Mouse (Mus musculus) limb, embryonic 14.5 days (tissue): ENCODE data around the gene Slc37a1. TPM values are rescaled to one million over a fixed set of nuclear protein-coding genes. Genes with fewer than 3 reads are reported as not detected.

Experiments used
- ATAC-seq: fragments of 200-750 bp; cut with Nextera tagmentation; 2 replicates; pipeline ENCODE4 v1.8.0; 2017; ENCODE audit warnings: low read depth, moderate number of reproducible peaks, moderate TSS enrichment; ENCODE audit not compliant: low FRiP score
- DNase-seq: peaks from one replicate; pipeline ENCODE4 v3.0.0-alpha.2; 2015; ENCODE audit warnings: low spot score
- H3K27ac ChIP-seq: fragments of 300-500 bp; sonication (generic); replicated peaks from 2 replicates; pipeline ENCODE4 v1.5.1; 2014; ENCODE audit warnings: low read depth, mild to moderate bottlenecking, low read length, moderate library complexity, mixed read lengths
- H3K27me3 ChIP-seq: fragments of 300-500 bp; sonication (generic); 2 replicates; pipeline ENCODE4 v1.6.1; 2014; ENCODE audit warnings: low read length, mixed read lengths; ENCODE audit not compliant: control insufficient read depth, insufficient read depth
- H3K36me3 ChIP-seq: fragments of 300-500 bp; sonication (generic); 2 replicates; pipeline ENCODE4 v1.6.1; 2014; ENCODE audit warnings: mild to moderate bottlenecking, low read length, moderate library complexity, mixed read lengths; ENCODE audit not compliant: control insufficient read depth, insufficient read depth
- H3K4me1 ChIP-seq: fragments of 300-500 bp; sonication (generic); 2 replicates; pipeline ENCODE4 v1.6.1; 2014; ENCODE audit warnings: antibody characterized with exemption, low read length, mixed read lengths; ENCODE audit not compliant: control insufficient read depth, insufficient read depth
- H3K4me2 ChIP-seq: fragments of 300-500 bp; sonication (generic); replicated peaks from 2 replicates; pipeline ENCODE4 v1.6.1; 2014; ENCODE audit warnings: low read depth, mild to moderate bottlenecking, low read length, moderate library complexity; ENCODE audit not compliant: severe bottlenecking
- H3K4me3 ChIP-seq: fragments of 300-500 bp; sonication (generic); replicated peaks from 2 replicates; pipeline ENCODE4 v1.5.1; 2014; ENCODE audit warnings: low read length
- H3K9ac ChIP-seq: fragments of 300-500 bp; sonication (generic); 2 replicates; pipeline ENCODE4 v1.6.1; 2014; ENCODE audit warnings: mild to moderate bottlenecking, low read depth, low read length, moderate library complexity; ENCODE audit not compliant: severe bottlenecking
- H3K9me3 ChIP-seq: fragments of 300-500 bp; sonication (generic); 2 replicates; pipeline ENCODE4 v1.6.1; 2016; ENCODE audit warnings: low read length; ENCODE audit not compliant: control insufficient read depth
- POLR2A ChIP-seq: fragments of 200-500 bp; IDR thresholded peaks from 2 replicates; pipeline ENCODE4 v1.8.0; 2012; ENCODE audit warnings: inconsistent platforms, mild to moderate bottlenecking, moderate library complexity, borderline replicate concordance; ENCODE audit not compliant: insufficient read depth, insufficient read length; ENCODE audit errors: extremely low read depth
- WGBS: fragments of 180-500 bp; shearing (Covaris S2); extraction: QIAGEN DNeasy Blood & Tissue Kit; methylation state at CpG from one replicate; pipeline ENCODE4 v1.1.7; 2014; 5-methylcytosine and 5-hydroxymethylcytosine counted together
- polyA plus RNA-seq, 2 experiments: library from polyadenylated mRNA; depleted of rRNA in 1 of 2; stranded (reverse) in 1 of 2; unstranded in 1 of 2; fragments of >200 nt; fragmentation: Nextera tagmentation in 1 of 2; extraction: Ambion mirVana in 1 of 2; gene quantifications; 2 replicates each; pipeline versions ENCODE4 v1.2.1 to v1.2.3; 2012 to 2014

Gene Slc37a1
- polyA plus RNA-seq, 2 experiments: 1.6 to 2.4 TPM

GRCm38 (mm10) chr17:31334509-31335260, 48.1 kb downstream of the Slc37a1 start:
- no peak for DNase-seq
- no peak for ATAC-seq
- no peaks in the 10 kb centered on the region for H3K4me1 ChIP-seq
- no peaks in the 10 kb centered on the region for H3K27me3 ChIP-seq
- H3K4me3 ChIP-seq: no peak overlapping the region
- WGBS: 88% methylated on average over 11 of the region's 11 CpGs
- no peak overlapping the region for H3K9ac ChIP-seq
- H3K27ac ChIP-seq: no peak overlapping the region
- TF ChIP-seq POLR2A: no peak
- no peaks in the 10 kb centered on the region for H3K36me3 ChIP-seq
- no peaks in the 10 kb centered on the region for H3K9me3 ChIP-seq
- H3K4me2 ChIP-seq: no peak overlapping the region

GRCm38 (mm10) chr17:31335344-31336080, 48.9 kb downstream of the Slc37a1 start:
- Histone ChIP-seq H3K4me3 (no peak overlapping the region), H3K27me3 (no peaks in the 10 kb centered on the region), H3K4me2 (no peak overlapping the region), H3K36me3 (no peaks in the 10 kb centered on the region), H3K27ac (no peak overlapping the region), H3K9me3 (no peaks in the 10 kb centered on the region), H3K9ac (no peak overlapping the region), H3K4me1 (no peaks in the 10 kb centered on the region)
- TF ChIP-seq POLR2A: no peak
- DNase-seq (no peak), ATAC-seq (no peak)
- WGBS: 81% methylated on average over 22 of the region's 22 CpGs

- no peak for TF ChIP-seq POLR2A
- H3K9ac ChIP-seq: no peak overlapping the region
- H3K4me3 ChIP-seq: no peak overlapping the region
- no peak for ATAC-seq
- no peaks in the 10 kb centered on the region for H3K36me3 ChIP-seq
- no peak for DNase-seq
- no peaks in the 10 kb centered on the region for H3K9me3 ChIP-seq
- H3K4me2 ChIP-seq: no peak overlapping the region
- no peaks in the 10 kb centered on the region for H3K27me3 ChIP-seq
- WGBS: 73% methylated on average over 2 of the region's 2 CpGs
- no peak overlapping the region for H3K27ac ChIP-seq
- H3K4me1 ChIP-seq: no peaks in the 10 kb centered on the region
Observed at GRCm38 (mm10) chr17:31339769-31340168, 53.2 kb downstream of the Slc37a1 start.

- no peaks in the 10 kb centered on the region for H3K4me1 ChIP-seq
- H3K4me3 ChIP-seq: no peak overlapping the region
- no peaks in the 10 kb centered on the region for H3K36me3 ChIP-seq
- H3K27me3 ChIP-seq: no peaks in the 10 kb centered on the region
- DNase-seq: no peak
- H3K9me3 ChIP-seq: no peaks in the 10 kb centered on the region
- TF ChIP-seq POLR2A: no peak
- WGBS: 67% methylated on average over 6 of the region's 6 CpGs
- no peak overlapping the region for H3K9ac ChIP-seq
- no peak for ATAC-seq
- no peak overlapping the region for H3K27ac ChIP-seq
- H3K4me2 ChIP-seq: no peak overlapping the region
Observed at GRCm38 (mm10) chr17:31342191-31342590, 55.6 kb downstream of the Slc37a1 start.

- WGBS: 45% methylated on average over 5 of the region's 5 CpGs
- H3K9me3 ChIP-seq: no peaks in the 10 kb centered on the region
- H3K9ac ChIP-seq: no peak overlapping the region
- no peaks in the 10 kb centered on the region for H3K27me3 ChIP-seq
- DNase-seq (peak; percentile 53), ATAC-seq (no peak)
- no peak overlapping the region for H3K4me2 ChIP-seq
- no peaks in the 10 kb centered on the region for H3K4me1 ChIP-seq
- H3K4me3 ChIP-seq: no peak overlapping the region
- no peak for TF ChIP-seq POLR2A
- H3K36me3 ChIP-seq: no peaks in the 10 kb centered on the region
- H3K27ac ChIP-seq: no peak overlapping the region
Observed at GRCm38 (mm10) chr17:31344172-31344801, 57.7 kb downstream of the Slc37a1 start.
